Mouse (Mus musculus): ENCODE results near the gene Pax2. TPM values are rescaled to one million over a fixed set of nuclear protein-coding genes. Genes with fewer than 3 reads are reported as not detected.

The Pax2 gene
- polyA plus RNA-seq, 1 experiment from 2014 or later: not detected

GRCm38 (mm10) chr19:44874186-44874898 is 118.5 kb downstream of the Pax2 start:
- Histone ChIP-seq H3K9me3 (no peaks in the 10 kb centered on the region), H3K4me1 (no peaks in the 10 kb centered on the region), H3K27ac (no peak overlapping the region), H3K4me2 (no peak overlapping the region), H3K4me3 (replicated peaks) (no peak overlapping the region), H3K9ac (no peak overlapping the region), H3K27me3 (replicated peaks) (0 out of 2 replicates have a peak, but pooled peaks cover 13% of the 10 kb centered on the region), H3K36me3 (no peaks in the 10 kb centered on the region)
- no peak for ATAC-seq (ENCODE audit: insufficient read depth, low FRiP score, low read depth)
- WGBS: 67% methylated on average over 15 of the region's 15 CpGs

GRCm38 (mm10) chr19:44874928-44875327 is 119.1 kb downstream of the Pax2 start:
- Histone ChIP-seq H3K4me1 (no peaks in the 10 kb centered on the region), H3K27me3 (replicated peaks) (0 out of 2 replicates have a peak, but pooled peaks cover 13% of the 10 kb centered on the region), H3K9me3 (no peaks in the 10 kb centered on the region), H3K27ac (no peak overlapping the region), H3K36me3 (no peaks in the 10 kb centered on the region), H3K4me3 (replicated peaks) (no peak overlapping the region), H3K9ac (no peak overlapping the region), H3K4me2 (no peak overlapping the region)
- 21% methylated on average over 6 of the region's 6 CpGs for WGBS
- ATAC-seq (ENCODE audit: insufficient read depth, low FRiP score, low read depth): no peak

- H3K4me1 ChIP-seq: no peaks in the 10 kb centered on the region
- no peak for ATAC-seq (ENCODE audit: insufficient read depth, low FRiP score, low read depth)
- no peak overlapping the region for H3K9ac ChIP-seq
- H3K27me3 ChIP-seq (replicated peaks): peaks cover 10% of the 10 kb centered on the region; the same call in 1 of the 2 replicates
- WGBS: 73% methylated on average over 1 of the region's 1 CpGs
- H3K27ac ChIP-seq: no peak overlapping the region
- no peak overlapping the region for H3K4me3 ChIP-seq (replicated peaks)
- H3K4me2 ChIP-seq: no peak overlapping the region
- no peaks in the 10 kb centered on the region for H3K9me3 ChIP-seq
- H3K36me3 ChIP-seq: no peaks in the 10 kb centered on the region
Measured at GRCm38 (mm10) chr19:44875718-44876117, 119.9 kb downstream of the Pax2 start.

- Histone ChIP-seq H3K27ac (no peak overlapping the region), H3K4me2 (no peak overlapping the region), H3K9me3 (no peaks in the 10 kb centered on the region), H3K27me3 (replicated peaks) (peaks cover 13% of the 10 kb centered on the region), H3K36me3 (no peaks in the 10 kb centered on the region), H3K4me3 (replicated peaks) (no peak overlapping the region), H3K9ac (no peak overlapping the region), H3K4me1 (no peaks in the 10 kb centered on the region)
- ATAC-seq (ENCODE audit: insufficient read depth, low FRiP score, low read depth): no peak
- 80% methylated on average over 7 of the region's 7 CpGs for WGBS
Measured at GRCm38 (mm10) chr19:44876529-44876928, 120.7 kb downstream of the Pax2 start.

GRCm38 (mm10) chr19:44882552-44883024 is 126.7 kb downstream of the Pax2 start:
- Histone ChIP-seq H3K27me3 (replicated peaks) (peaks cover 38% of the 10 kb centered on the region), H3K4me2 (peak overlapping the region; percentile 60), H3K9ac (peak overlapping the region; percentile 17; the same call in 1 of the 2 replicates), H3K9me3 (no peaks in the 10 kb centered on the region), H3K27ac (no peak overlapping the region), H3K4me3 (replicated peaks) (peak overlapping the region; percentile 36), H3K4me1 (peaks cover 7% of the 10 kb centered on the region; the same call in 1 of the 2 replicates), H3K36me3 (no peaks in the 10 kb centered on the region)
- WGBS: under 1% methylated on average over 31 of the region's 31 CpGs
- no peak for ATAC-seq (ENCODE audit: insufficient read depth, low FRiP score, low read depth)

GRCm38 (mm10) chr19:44884331-44884730 is 128.5 kb downstream of the Pax2 start:
- WGBS: 43% methylated on average over 3 of the region's 3 CpGs
- Histone ChIP-seq H3K9ac (no peak overlapping the region), H3K36me3 (no peaks in the 10 kb centered on the region), H3K9me3 (no peaks in the 10 kb centered on the region), H3K4me1 (peaks cover 7% of the 10 kb centered on the region; the same call in 1 of the 2 replicates), H3K4me3 (replicated peaks) (no peak overlapping the region), H3K4me2 (no peak overlapping the region), H3K27ac (no peak overlapping the region), H3K27me3 (replicated peaks) (peaks cover 41% of the 10 kb centered on the region)
- no peak for ATAC-seq (ENCODE audit: insufficient read depth, low FRiP score, low read depth)

GRCm38 (mm10) chr19:44886475-44886874 is 130.6 kb downstream of the Pax2 start:
- H3K4me2 ChIP-seq: no peak overlapping the region
- no peak overlapping the region for H3K9ac ChIP-seq
- peaks cover 39% of the 10 kb centered on the region for H3K27me3 ChIP-seq (replicated peaks)
- H3K36me3 ChIP-seq: no peaks in the 10 kb centered on the region
- 40% methylated on average over 3 of the region's 3 CpGs for WGBS
- H3K4me3 ChIP-seq (replicated peaks): no peak overlapping the region
- H3K4me1 ChIP-seq: peaks cover 7% of the 10 kb centered on the region; the same call in 1 of the 2 replicates
- no peak for ATAC-seq (ENCODE audit: insufficient read depth, low FRiP score, low read depth)
- no peaks in the 10 kb centered on the region for H3K9me3 ChIP-seq
- H3K27ac ChIP-seq: no peak overlapping the region

Small RNA genes within 50 kb of the gene (microRNA-seq; reads per million reads assigned to microRNA genes)
- gene Mir6405: not detected

Other genes starting within 250 kb of the Pax2 start
- 0.63 and 0.66 TPM in 2 replicates for gene Sec31b, start 210.2 kb upstream of the Pax2 start, polyA plus RNA-seq (2015; fragmentation: Nextera tagmentation; extraction: Ambion mirVana)
- 1.0 TPM in 1 of 2 replicates, not detected in the other for gene Gm20538, start 203.2 kb upstream of the Pax2 start, polyA plus RNA-seq (2015; fragmentation: Nextera tagmentation; extraction: Ambion mirVana)
- 542 and 594 TPM in 2 replicates for gene Ndufb8, start 200.6 kb upstream of the Pax2 start, polyA plus RNA-seq (2015; fragmentation: Nextera tagmentation; extraction: Ambion mirVana)
- gene Hif1an, start 193.2 kb upstream of the Pax2 start, polyA plus RNA-seq (2015; fragmentation: Nextera tagmentation; extraction: Ambion mirVana): 27.0 and 27.2 TPM in 2 replicates
- 33.0 and 35.1 TPM in 2 replicates for gene Slf2, start 175.1 kb downstream of the Pax2 start, polyA plus RNA-seq (2015; fragmentation: Nextera tagmentation; extraction: Ambion mirVana)
- 6.5 and 7.4 TPM in 2 replicates for gene Sema4g, start 233.1 kb downstream of the Pax2 start, polyA plus RNA-seq (2015; fragmentation: Nextera tagmentation; extraction: Ambion mirVana)
- gene Twnk, start 249.6 kb downstream of the Pax2 start, polyA plus RNA-seq (2015; fragmentation: Nextera tagmentation; extraction: Ambion mirVana): 18.3 and 19.8 TPM in 2 replicates

All from stomach, embryonic 15.5 days (tissue).